ENCODE assay signal across 8 mouse cellular contexts in the genomic region with DNA sequence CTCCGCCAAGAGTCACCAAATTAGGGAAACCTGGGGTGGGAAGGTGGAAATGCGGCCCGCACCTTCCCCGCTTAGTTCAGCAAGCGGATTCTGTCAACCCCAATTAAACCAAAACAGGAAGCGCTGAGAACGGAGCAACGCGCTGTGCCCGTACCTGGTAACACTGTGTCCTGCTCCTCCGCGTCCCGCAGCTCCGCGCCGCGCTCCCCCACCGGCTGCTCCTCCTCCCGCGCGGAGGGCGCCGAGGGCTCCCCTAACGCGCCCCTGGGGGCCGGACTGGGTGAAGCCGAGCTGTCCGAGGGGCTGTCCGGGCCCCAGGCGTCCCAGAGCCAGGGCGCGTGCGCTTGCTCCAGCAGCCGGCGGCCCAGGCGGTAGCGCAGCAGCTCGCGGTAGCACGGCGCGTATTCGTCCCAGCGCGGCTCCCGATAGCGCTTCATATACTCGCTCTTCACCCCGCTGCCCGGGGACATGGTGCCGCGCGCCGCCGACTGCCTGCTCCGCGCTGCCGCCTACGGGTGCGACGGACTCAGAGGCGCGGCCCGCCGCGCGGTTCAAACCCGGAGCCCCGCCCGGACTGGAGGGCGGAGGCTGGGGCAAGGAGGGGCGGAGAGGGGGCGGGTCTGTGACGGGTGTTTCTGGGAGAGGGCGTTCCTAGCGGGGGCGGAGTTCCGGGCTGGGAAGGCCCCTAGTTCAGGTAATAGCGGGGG. TPM values are rescaled to one million over a fixed set of nuclear protein-coding genes. Genes with fewer than 3 reads are reported as not detected.
DNase-seq lines count a peak whose midpoint lies in the region; ATAC-seq lines count a peak whose summit lies in the region.

No protein-coding gene starts in this region.

- H3K4me3 ChIP-seq in lung, embryonic 16.5 days (ENCODE audit: low read length): peak overlapping the region; percentile 92

- H3K36me3 ChIP-seq in lung, embryonic 16.5 days (ENCODE audit: control insufficient read depth, insufficient read depth, low read length): no peaks in the 10 kb centered on the region

- H3K4me1 ChIP-seq in lung, embryonic 16.5 days (replicated peaks; ENCODE audit: control insufficient read depth, insufficient read depth, low read length): peaks cover 5% of the 10 kb centered on the region; the same call in 1 of the 2 replicates

- peak overlapping the region; percentile 79 for H3K9ac ChIP-seq in lung, embryonic 16.5 days (ENCODE audit: low read length)

- peak overlapping the region; percentile 69 for H3K4me2 ChIP-seq in lung, embryonic 16.5 days (ENCODE audit: low read depth, low read length)

- H3K9me3 ChIP-seq in lung, embryonic 16.5 days (ENCODE audit: control insufficient read depth, low read length): no peaks in the 10 kb centered on the region; the same call in 1 of the 2 replicates

- H3K27me3 ChIP-seq in lung, embryonic 16.5 days (ENCODE audit: control insufficient read depth, insufficient read depth, low read depth, low read length): peaks cover 11% of the 10 kb centered on the region

- ATAC-seq in hematopoietic stem cell, adult 5-6 weeks (replicated peaks in 1 of 2; ENCODE audit: insufficient read depth in 1 of 2, low FRiP score in 2 of 2, low TSS enrichment in 1 of 2, low read depth in 1 of 2, poor library complexity in 2 of 2, severe bottlenecking in 2 of 2): peak; percentile 88 to 92
- ATAC-seq in lung, embryonic 16.5 days (ENCODE audit: low read depth): peak; percentile 97

- 0 out of 2 replicates have a peak overlapping the region, but pooled peaks have one; percentile 24 for H3K27ac ChIP-seq in lung, embryonic 16.5 days (ENCODE audit: low read length)

- WGBS in lung, embryonic 16.5 days: under 1% methylated on average over 79 of the region's 79 CpGs

- DNase-seq in MEL-GATA-1-ER (ENCODE audit: extremely low read depth, low read depth): peak; percentile 66
- peak; percentile 94 for DNase-seq in cerebellum, adult 8-10 months
- peak; percentile 88 for DNase-seq in forelimb bud, embryonic 11.5 days (ENCODE audit: low read depth, low spot score)
- DNase-seq in layer of hippocampus, adult 9-10 months (ENCODE audit: low spot score): peak; percentile 66
- DNase-seq in ovary, postnatal 10 days (ENCODE audit: low spot score): peak; percentile 64
- peak; percentile 88 to 93 for DNase-seq in thymus, postnatal 10 days (ENCODE audit: low spot score in 2 of 2)

RNA-seq across cellular contexts. Expression of gene Ccsap, which starts 0.9 kb away (rescaled TPM):
- total RNA-seq in hematopoietic stem cell, adult 5-6 weeks (2017): 7.8 and 9.6 TPM in 2 replicates
- 4.4 TPM in 2 replicates for polyA plus RNA-seq in lung, embryonic 16.5 days (2015; fragmentation: Nextera tagmentation; extraction: Ambion mirVana)

RNA-seq across cellular contexts. Expression of gene Acta1, which starts 35.5 kb away (rescaled TPM):
- not detected in 2 replicates for total RNA-seq in hematopoietic stem cell, adult 5-6 weeks (2017)
- 90.5 and 322 TPM in 2 replicates for polyA plus RNA-seq in lung, embryonic 16.5 days (2015; fragmentation: Nextera tagmentation; extraction: Ambion mirVana)

RNA-seq across cellular contexts. Expression of gene Rab4a, which starts 53.3 kb away (rescaled TPM):
- 6.7 and 13.9 TPM in 2 replicates for total RNA-seq in hematopoietic stem cell, adult 5-6 weeks (2017)
- polyA plus RNA-seq in lung, embryonic 16.5 days (2015; fragmentation: Nextera tagmentation; extraction: Ambion mirVana): 27.4 and 32.2 TPM in 2 replicates

Comparison
In these comparisons a context has a peak if more than half of its experiments do, and no peak if none do; other contexts are left out.
1. Peak in every context shown above with its lines: DNase-seq, ATAC-seq, H3K4me3 ChIP-seq and H3K27ac ChIP-seq.